Mouse (Mus musculus) kidney, adult 18-20 months (tissue): ENCODE data around the gene Tsen15.
A peak's percentile ranks its signal among the peaks of the same experiment; 100 is the strongest.
"Not testable (repeated sequence)": the region's sequence is repeated elsewhere in the genome, so short reads cannot be mapped to it uniquely, and the experiment has no call there.

ENCODE experiments used
- DNase-seq: peaks from one replicate; pipeline ENCODE4 v3.0.0; 2021

The Tsen15 gene

DNA sequence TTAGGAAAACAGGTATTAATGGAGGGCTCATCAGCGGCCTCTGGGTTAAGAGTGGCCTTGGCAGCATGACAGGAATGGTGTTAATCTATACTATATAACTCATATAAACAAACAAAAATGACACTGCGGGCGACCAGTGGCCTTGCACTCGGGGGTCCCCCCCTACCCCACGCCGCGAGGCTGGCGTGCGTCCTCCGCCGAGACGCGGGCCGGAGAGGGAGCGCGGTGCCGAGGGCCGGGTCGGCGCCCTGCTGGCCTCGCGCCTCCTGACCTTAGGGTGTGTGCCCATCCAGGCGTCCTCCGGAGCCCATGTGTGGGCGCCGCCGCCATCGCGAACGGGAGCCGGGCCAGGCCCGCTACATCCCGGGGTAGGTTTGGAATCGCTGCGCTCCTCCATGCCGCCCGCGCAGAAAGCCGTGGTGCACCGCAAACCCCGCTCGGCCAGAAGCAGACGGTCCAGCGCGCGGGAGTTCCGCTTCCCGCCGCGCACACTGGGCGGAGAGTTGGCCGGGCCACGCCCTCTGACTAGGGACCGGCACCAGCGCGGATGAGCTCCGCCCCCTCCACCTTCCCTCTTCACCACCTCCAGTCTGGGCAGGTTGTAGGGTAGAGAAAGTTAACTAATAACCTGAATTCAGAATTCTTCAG, at the start of gene Tsen15:
Gene Tsen15, minus strand, starts transcription at position 501 of the 648 bp plus-strand sequence.
- DNase-seq: peak; percentile 94

DNA sequence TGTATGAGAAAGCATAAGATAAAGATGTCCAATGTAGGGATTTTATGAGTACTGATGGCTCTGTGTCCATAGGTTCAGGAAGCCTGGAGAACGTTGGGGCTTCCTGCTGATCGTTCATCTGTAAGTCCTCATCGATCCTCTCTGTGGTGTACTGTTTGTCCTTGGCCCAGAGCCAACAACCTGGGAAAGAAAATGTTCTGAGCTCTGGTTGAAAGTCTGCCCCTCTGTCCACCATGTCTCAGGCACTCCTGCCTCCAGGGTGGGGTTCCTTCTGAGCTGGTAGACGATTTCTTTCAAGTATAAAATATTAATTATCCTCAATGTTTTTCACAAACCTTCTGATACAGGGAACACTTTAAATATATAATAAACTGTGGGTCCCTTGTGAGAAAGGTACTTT, 47.7 kb upstream of the Tsen15 start:
- no peak for DNase-seq

DNA sequence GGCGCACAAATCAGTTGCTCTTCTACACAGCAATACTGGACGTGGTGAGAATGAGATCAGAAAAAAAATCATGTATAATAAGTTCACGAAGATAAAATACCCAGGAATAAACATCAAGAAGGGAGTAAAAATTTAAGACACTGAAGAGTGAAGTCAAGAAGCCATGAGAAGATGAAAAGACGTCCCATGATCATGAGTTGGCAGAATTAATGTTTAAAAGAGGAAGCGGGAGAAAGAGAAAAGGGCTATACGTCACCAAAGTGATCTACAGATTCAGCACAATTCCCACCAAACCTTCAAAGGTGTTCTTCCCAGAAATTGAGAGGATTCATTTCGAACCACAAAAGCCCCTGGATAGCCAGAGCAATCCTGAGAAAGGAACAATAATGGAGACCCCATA, 43.3 kb upstream of the Tsen15 start:
- DNase-seq: no peak

DNA sequence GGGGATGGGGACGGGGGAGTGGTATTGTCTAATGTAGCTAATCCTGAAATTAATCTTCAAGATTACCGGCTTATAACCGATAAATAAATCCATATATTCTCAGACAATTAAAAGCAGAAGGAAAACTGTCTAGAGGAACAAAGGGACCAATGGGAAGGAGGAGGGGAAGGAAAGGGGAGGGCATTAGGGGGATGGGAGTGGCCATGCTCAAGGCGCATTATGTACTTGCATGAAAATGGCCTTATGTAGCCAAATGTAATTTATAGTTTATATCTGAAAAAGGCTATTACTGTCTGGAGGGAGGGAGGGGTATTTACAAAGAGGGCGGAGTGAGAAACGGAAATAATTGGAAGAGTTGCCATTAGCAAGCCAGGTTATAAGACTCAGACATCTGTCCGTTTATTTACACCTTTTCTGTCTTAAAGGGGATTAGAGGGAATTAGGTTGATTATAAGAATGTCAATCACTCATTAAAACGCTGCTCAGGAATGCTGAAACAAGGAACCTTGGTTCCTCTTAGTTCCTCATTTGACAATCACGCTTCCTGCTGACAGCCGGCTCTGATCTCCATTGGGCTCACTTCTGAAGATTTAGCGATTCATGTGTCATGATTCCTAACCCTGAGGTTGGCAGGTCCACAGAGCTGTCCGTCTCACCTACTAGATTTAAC, 41.6 kb upstream of the Tsen15 start:
- DNase-seq: no peak

DNA sequence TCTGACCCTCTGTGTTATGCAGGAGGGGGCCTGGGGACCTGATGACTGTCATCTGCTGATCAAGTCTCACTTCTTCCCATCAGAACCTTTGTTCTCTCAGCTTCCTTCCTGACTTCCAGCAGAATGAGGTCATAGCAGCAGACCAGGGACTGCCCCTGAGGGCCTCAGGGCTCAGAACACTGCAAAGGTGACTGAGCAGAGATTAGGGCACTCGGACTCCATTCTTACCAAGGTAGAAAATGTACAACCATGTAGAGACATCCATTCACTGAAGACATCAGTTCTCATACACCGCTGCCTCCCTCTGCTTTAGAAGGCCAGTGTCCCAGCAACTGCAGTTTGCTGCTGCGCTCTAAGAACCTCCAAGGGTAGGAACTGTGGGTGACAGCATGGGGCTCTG, 36.6 kb upstream of the Tsen15 start:
- DNase-seq: no peak

DNA sequence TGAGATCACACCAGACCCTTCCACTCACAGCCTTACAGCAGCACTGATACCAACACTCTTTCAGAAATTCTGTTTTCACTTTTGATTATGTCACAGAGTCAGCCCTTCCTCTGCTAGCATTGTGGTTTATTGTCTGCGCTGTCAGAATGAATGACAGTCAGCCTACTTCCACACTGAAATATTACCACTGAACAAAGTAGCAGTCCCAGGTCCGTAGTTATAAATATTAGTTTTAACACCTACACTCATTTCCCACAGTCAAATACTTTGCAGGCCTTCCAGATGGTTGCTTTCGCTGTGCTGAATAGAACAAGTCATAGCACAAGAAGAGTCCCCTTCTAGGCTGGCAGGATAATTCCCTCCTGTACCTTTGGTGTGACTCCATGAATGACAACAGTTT, 35.8 kb upstream of the Tsen15 start:
- no peak for DNase-seq

DNA sequence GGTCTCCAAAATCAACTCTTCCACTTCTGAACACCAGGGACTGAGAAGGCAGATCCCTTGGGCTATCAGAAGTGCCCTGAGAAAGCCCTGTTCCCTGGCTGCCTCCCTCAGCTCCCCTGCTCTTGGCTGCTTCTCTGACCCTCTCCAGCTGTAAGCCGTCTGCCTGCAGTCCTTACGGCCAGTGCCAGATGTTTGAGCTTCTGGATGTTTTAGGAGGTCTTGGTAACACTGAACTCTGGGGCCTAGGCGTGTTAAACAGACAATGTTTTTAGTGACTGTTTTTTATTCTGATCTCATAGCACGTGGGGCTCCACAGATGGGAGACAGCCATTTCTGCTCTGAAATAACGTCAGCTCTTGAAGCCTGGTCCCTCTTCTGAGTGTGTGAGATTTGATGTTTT, 31.1 kb upstream of the Tsen15 start:
- no peak for DNase-seq

DNA sequence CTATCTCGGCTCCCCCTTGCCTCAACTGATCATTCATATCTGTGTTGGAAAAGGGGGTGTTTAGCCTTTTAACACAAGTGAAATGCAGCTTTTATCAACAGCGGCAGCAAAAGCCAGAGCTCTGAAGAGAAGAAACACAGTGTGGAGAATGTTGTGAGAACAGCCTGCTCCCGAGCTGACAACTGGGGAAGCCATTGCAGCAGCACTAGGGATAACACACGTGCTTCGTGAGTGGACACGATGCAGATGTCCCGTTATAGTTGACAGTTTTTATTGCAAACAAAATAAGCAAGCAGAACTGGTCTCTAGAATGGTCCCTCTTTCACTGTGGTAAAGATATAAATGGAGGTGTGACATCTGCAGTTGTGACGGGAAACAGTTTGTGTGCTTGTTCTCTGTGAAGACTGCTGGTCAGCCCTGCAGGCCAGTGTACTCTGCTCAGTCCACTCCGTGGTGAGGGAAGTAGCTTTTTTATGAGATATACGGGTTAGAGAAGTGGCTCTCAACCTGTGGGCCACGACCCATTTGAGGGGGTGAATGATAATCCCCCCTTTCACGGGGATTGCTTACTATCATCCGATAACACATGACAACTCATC, 29.9 kb upstream of the Tsen15 start:
- DNase-seq: no peak

DNA sequence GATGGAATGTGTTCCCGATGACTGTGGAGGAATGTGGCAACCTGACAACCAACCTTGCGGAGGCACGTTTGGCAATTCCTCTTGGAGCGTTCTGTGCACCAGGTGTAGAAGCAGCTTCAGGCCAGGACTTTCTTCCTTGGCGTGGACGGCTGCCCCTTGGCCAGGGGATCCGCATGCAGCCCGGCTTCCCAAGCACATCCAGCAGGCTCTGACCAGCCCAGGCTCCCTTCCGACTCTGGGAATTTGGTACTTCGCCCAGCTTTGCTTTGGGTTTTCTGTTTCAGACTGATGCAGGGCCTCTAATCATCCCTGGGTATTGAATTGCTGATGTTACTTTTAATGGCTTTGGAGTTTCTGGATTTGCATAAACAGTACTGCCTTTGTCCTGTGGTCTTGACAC, 28.0 kb upstream of the Tsen15 start:
- no peak for DNase-seq

DNA sequence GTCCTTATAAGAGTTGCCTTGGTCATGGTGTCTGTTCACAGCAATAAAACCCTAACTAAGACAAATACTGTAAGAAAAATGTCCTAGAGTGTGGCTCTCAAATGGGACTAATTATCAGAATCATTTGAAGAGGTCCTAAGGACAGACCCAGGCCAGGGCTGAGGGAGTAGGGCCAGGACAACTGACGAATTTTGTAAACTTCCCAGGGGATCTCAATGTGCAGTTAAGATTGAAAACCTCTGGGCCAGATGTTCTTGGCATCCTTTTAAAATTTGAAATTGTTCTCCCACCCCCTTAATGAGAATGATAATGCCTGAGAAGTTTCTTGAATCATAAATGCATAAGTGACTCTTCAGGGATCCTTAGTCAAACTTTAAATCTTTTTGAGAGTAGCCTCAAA, 27.5 kb upstream of the Tsen15 start:
- no peak for DNase-seq

DNA sequence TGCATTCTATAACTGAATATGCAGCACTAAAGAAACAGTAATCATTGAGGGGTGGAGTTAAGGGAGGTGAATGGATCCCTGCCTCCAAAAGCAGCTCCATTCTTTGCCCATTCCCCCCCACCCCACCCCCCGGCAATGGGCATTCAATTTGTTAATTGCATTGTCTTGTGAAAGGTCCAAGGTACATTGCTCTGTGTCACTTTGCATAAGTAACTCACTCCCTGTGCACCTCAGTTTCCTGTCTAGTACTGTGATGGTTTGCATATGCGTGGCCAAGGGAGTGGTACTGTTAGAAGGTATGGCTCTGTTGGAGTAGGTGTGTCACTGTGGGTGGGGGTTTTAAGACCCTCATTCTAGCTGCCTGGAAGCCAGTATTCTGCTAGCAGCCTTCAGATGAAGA, 26.6 kb upstream of the Tsen15 start:
- no peak for DNase-seq

DNA sequence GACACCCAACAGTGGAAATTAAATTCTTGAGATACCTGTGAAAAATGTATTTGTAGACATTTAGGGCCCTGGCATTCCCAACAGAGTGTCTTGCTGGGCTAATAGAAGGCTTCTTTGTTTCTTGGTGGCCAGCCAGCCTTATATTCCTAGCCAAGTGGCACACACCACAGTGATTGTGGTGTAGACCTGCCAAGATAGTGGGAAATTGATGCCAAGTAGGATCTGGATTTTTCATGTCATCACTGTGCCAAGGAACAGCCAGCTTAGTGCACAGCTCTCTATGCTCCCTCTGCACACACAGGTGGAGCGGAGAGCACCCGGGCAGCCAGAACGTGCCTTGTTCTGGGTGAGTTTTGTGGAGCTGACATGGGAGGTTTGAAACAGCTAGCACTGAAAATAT, 24.2 kb upstream of the Tsen15 start:
- DNase-seq: no peak

DNA sequence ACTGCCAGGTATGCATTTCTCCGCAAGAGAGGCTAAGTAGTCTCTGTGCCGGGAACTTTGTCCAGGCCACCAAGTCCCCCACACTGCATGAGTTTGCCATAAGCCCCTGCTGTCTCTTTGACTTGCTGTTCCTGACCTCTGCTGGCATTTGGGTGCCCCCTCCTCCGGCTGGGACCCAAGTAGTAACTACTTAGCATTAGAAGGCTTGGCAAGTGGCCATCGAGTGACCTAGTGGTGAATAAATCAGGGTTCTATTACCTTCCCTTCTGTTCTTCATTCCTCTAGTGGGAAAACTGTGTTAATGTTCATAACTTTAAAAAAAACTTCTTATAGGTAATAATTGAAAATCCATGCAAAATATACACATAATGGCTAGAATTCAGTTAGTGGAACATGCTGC, 22.9 kb upstream of the Tsen15 start:
- DNase-seq: no peak

DNA sequence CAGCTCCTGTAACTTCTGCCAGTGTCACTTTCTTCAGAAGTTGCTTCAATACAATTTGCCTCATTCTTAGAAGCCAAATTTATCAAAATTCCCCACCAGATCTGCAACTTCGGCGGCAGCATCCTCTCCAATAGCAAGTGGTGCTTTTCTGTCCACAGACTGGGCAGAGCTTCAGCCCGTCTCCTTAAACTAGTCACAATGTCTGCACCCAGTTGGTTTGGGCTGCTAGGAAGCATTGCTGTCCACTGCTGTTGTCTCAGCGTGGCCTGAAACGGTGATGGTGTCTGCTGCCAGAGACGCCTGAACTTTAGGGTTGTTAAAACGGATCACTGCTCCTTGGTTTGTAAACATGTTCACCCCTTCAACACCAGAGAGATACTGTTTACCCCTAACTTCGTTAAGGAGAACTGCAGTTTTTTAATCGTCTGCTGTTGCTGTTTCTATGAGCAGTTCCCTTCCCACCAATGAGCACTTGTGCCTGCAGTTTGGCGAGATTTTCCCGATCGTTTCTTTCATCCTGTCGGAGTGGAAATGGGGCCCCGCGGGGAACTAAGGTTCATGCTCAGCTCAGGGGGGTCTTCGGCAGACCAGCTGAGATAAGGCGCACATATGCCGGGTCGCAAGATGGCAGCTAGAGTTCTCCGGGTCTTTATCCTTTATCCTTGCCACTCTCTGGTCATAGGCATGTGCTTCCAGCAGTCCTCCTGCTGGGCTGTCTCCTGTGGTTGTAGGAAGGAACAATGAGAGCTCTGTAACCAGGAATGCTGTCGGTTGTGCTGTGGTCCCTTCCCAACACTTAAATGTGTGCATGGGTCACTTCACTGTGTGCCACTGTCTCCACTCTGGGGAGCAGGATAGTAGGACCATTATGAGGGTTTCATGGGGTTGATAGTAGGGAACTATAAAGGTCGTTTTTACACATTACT, 20.8 kb upstream of the Tsen15 start:
- DNase-seq: no peak

DNA sequence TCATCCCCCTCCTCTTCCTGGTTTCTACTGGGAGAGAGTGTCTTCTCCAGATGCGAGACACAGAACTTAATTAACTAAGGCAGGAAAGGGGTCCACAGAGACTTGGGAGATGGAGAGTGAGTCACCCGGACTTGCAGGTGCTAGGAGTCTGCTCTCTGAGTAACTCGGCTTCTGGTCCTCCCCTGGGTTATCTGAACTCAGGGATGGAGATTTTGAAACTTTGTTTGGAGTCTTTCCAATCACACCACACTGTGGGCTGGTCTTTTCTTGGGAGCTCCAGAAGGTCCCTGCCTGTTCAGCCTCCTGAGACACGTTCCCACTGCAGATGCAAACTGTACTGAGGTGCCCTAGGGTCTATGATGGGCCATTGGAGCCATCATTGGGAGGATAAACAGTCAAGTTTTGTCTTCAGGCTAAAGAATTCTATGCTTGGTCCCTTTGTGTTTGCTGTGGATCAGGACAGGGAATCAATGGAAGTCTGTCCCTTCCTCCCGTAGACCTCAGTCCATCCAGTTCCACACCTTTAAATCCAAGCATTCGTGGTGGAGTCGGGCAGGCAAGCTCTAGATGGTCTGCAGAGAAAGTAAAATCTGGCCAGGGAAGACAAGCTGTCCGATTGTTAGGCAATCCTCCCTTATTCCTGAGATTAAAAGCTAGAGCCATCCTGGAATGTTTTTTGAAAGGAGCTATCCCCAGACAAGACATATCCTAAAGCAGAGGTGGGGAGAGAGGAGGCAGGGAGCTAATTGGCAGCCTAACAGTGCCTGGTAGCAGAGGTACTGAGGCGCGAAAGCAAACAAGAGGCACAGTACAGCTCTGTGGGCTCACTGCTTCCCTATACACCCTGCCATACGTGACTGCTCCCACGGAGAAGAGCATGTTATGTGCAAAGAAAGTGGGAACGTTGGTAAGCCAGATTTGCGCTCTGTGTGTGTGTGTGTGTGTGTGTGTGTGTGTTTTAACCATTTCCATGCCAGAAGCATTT, 14.4 kb upstream of the Tsen15 start:
- DNase-seq: peak; percentile 32

DNA sequence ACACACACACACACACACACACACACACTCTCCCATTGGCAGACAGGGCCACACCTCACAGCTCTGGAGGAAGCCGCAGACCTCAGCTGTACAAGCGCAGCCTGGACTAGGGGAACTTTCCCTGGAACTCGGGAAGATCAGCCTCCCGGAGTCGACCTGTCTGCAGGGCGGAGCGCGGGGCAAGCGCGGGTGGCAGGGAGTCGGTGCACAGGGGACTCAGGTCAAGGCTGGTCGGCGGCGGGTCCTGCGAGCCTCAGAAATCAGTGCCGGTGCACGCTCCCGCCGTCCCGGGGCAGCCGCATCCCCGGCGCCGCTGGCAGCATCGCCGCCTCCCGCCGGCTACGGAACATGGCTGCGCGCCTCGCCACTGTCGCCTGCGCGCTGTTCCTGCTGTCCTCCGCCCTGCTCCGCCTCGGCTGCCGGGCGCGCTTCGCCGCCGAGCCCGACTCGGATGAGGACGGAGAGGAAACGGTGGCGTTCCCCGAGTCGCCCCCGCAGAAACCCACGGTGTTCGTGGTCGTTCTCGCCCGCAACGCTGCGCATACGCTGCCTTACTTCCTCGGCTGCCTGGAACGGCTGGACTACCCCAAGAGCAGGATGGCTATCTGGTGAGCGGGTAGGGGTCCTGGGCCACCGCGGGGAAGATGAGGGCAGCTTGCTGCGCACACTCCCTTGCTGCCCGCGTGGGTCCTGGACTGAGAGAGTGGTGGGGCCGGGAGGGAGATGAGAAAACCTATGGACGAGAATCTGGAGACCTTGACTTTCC, 13.5 kb upstream of the Tsen15 start, which contains the start of gene Colgalt2:
Gene Colgalt2, plus strand, starts transcription at position 41 of the 766 bp plus-strand sequence.
- DNase-seq: peak; percentile 77

DNA sequence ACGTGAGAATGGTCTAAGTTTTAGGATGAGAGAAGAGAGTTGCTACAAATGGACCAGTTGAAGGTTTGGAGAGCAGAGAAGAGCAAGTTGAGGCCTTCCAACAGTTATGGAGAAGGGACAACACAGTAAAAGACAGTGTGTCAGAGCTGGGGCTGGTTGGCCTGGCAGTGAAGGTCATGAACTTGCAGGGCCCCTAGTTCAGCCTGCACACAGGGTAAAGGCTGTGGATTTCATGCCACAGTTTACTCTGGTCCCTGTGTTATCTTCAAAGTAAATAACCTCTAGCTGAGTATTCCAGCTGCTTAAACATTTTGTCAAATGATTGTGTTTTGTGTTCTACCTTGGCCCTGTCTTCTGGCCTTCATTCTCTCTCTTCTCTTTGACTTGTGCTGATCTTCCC, 12.2 kb upstream of the Tsen15 start:
- DNase-seq: no peak

DNA sequence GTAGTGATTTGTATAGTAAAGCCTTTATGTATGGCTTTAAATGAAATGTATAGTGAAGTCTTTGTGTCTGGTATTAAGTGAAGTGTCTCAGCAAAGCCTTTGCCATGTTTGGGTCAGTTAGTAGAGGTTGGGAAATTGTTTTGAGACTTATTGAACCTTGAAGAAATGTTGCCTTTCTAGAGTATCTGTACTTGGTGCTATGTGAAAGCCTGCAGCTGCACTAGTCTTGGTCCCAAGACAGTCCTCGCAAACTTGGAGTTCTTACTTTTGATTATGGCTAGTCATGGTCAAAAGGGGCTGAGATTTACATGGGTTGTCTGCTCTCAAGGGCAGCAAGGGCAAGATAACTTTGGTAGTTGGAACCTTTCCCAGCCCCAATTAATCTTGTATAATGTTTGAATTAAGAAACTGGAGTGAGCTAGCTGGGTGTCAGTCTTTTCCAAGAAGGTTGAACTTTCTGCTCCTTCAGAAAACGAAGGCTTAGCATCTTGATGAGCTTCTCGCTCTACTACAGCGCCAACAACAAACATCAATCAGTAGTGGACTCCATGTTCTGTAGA, 8.5 kb upstream of the Tsen15 start:
- DNase-seq: no peak

DNA sequence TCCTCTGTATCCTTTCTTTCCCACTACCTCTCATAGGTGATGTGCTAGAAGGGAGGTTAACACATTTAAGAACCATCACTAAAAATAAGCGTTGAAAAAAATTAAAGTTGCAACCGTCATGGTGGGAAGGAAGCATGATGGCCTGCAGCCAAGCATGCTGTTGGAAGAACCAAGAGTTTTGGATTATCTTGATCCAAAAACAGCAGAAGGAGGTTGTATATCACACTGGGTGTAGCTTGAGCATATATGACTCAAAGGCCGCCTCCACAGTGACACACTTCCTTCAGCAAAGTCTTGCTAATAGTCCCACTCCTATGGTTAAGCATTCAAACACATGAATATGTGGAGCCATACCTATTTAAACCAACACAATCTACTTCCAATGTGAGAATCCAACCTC, 7.6 kb upstream of the Tsen15 start:
- DNase-seq: no peak

DNA sequence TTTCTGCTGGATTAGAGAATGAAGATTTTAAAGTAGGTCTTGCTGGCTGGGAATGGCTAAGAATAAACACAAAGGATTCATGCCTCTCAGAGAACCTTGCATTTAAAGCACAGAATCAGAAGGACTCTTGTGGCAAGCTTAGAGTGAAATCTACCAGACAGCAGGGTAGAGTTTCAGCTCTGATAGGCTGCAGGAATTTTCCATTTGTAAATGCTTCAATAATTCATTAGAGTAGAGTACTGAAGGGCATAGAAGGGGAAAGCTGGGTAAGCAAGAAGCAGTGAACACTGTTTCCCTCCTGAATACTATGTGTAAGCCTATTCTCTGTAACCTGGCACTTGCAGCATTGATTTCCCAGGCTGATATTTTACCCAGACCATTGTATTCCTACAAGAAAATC, 2.8 kb upstream of the Tsen15 start:
- no peak for DNase-seq

DNA sequence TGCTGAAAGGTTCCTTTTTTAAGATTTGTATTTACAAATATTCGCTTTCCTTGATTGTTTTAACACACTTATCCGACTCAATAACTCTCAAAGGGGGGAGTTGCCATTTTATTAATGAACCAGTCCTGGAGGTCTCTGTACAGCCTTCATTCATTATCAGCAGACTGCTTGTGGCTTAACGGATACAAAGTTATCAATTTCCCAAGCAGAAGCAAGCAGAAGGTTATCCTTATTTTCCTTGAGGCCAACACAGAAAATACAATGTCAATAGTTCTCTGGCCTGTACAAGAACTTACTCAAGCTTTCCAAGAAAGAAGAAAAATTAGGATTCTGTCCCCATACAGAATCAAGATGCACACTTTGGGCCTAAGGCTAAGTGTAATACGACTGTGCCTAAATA, 795 bp downstream of the Tsen15 start:
- DNase-seq: not testable (repeated sequence)
